Mouse (Mus musculus): ENCODE data around the gene Inf2. TPM values are rescaled to one million over a fixed set of nuclear protein-coding genes. Genes with fewer than 3 reads are reported as not detected.

Gene Inf2
- polyA plus RNA-seq, 2 experiments: 2.0 to 6.2 TPM

- Histone ChIP-seq H3K4me3 (ENCODE audit: insufficient read depth in 1 of 2, low read depth in 2 of 2, low read length in 2 of 2) (peak overlapping the region; percentile 28 to 53), H3K4me1 (replicated peaks; ENCODE audit: control insufficient read depth in 2 of 2, insufficient read depth in 2 of 2, low read length in 1 of 2) (peaks cover 5 to 14% of the 10 kb centered on the region in 2 experiments; a peak in 2 of 4 replicates), H3K27me3 (ENCODE audit: control insufficient read depth, insufficient read depth, low read length) (no peaks in the 10 kb centered on the region; the same call in none of the 2 replicates), H3K36me3 (replicated peaks; ENCODE audit: control insufficient read depth, insufficient read depth, low read depth) (no peaks in the 10 kb centered on the region), H3K27ac (no peak overlapping the region), H3K9ac (replicated peaks) (peak overlapping the region; percentile 37), H3K9me3 (ENCODE audit: control insufficient read depth, low read length) (no peaks in the 10 kb centered on the region), H3K4me2 (ENCODE audit: low read depth) (peak overlapping the region; percentile 75)
- no peak for ATAC-seq (ENCODE audit: insufficient read depth)
- WGBS (ENCODE audit: insufficient replicate concordance): 10% methylated on average over 16 of the region's 16 CpGs
- TF ChIP-seq EP300 (IDR thresholded peaks at IDR 0.05; ENCODE audit: low read depth) (no peak), CTCF (IDR thresholded peaks at IDR 0.05; ENCODE audit: low read depth) (no peak)
- DNase-seq (ENCODE audit: low read depth in 3 of 3, low spot score in 3 of 3): no peak
Observed at GRCm38 (mm10) chr12:112620354-112621061, 31.9 kb downstream of the Inf2 start.

- Histone ChIP-seq H3K36me3 (replicated peaks; ENCODE audit: control insufficient read depth, insufficient read depth, low read depth) (no peaks in the 10 kb centered on the region), H3K4me3 (ENCODE audit: insufficient read depth in 1 of 2, low read depth in 2 of 2, low read length in 2 of 2) (no peak overlapping the region), H3K27ac (no peak overlapping the region), H3K4me2 (ENCODE audit: low read depth) (no peak overlapping the region), H3K9me3 (ENCODE audit: control insufficient read depth, low read length) (no peaks in the 10 kb centered on the region), H3K4me1 (replicated peaks; ENCODE audit: control insufficient read depth in 2 of 2, insufficient read depth in 2 of 2, low read length in 1 of 2) (peaks cover 5 to 14% of the 10 kb centered on the region in 2 experiments; a peak in 2 of 4 replicates), H3K9ac (replicated peaks) (no peak overlapping the region), H3K27me3 (ENCODE audit: control insufficient read depth, insufficient read depth, low read length) (no peaks in the 10 kb centered on the region; the same call in none of the 2 replicates)
- WGBS (ENCODE audit: insufficient replicate concordance): 61% methylated on average over 3 of the region's 3 CpGs
- DNase-seq (ENCODE audit: low read depth in 3 of 3, low spot score in 3 of 3) (no peak), ATAC-seq (ENCODE audit: insufficient read depth) (no peak)
- TF ChIP-seq CTCF (IDR thresholded peaks at IDR 0.05; ENCODE audit: low read depth) (no peak), EP300 (IDR thresholded peaks at IDR 0.05; ENCODE audit: low read depth) (no peak)
Observed at GRCm38 (mm10) chr12:112621900-112622299, 33.3 kb downstream of the Inf2 start.

- Histone ChIP-seq H3K4me1 (replicated peaks; ENCODE audit: control insufficient read depth in 2 of 2, insufficient read depth in 2 of 2, low read length in 1 of 2) (peaks cover 5 to 9% of the 10 kb centered on the region in 2 experiments; a peak in 2 of 4 replicates), H3K27ac (no peak overlapping the region), H3K36me3 (replicated peaks; ENCODE audit: control insufficient read depth, insufficient read depth, low read depth) (no peaks in the 10 kb centered on the region), H3K27me3 (ENCODE audit: control insufficient read depth, insufficient read depth, low read length) (no peaks in the 10 kb centered on the region; the same call in none of the 2 replicates), H3K9ac (replicated peaks) (no peak overlapping the region), H3K9me3 (ENCODE audit: control insufficient read depth, low read length) (no peaks in the 10 kb centered on the region), H3K4me3 (ENCODE audit: insufficient read depth in 1 of 2, low read depth in 2 of 2, low read length in 2 of 2) (no peak overlapping the region), H3K4me2 (ENCODE audit: low read depth) (no peak overlapping the region)
- TF ChIP-seq EP300 (IDR thresholded peaks at IDR 0.05; ENCODE audit: low read depth) (no peak), CTCF (IDR thresholded peaks at IDR 0.05; ENCODE audit: low read depth) (peak; percentile 94)
- 10% methylated on average over 2 of the region's 2 CpGs for WGBS (ENCODE audit: insufficient replicate concordance)
- DNase-seq (ENCODE audit: low read depth in 3 of 3, low spot score in 3 of 3) (no peak), ATAC-seq (ENCODE audit: insufficient read depth) (peak; percentile 44)
Observed at GRCm38 (mm10) chr12:112623742-112624141, 35.2 kb downstream of the Inf2 start.

GRCm38 (mm10) chr12:112625700-112626099 lies 37.1 kb downstream of the Inf2 start:
- DNase-seq (ENCODE audit: low read depth in 3 of 3, low spot score in 3 of 3) (no peak), ATAC-seq (ENCODE audit: insufficient read depth) (no peak)
- H3K27ac ChIP-seq: no peak overlapping the region
- no peak overlapping the region for H3K9ac ChIP-seq (replicated peaks)
- WGBS (ENCODE audit: insufficient replicate concordance): 68% methylated on average over 4 of the region's 4 CpGs
- no peaks in the 10 kb centered on the region for H3K36me3 ChIP-seq (replicated peaks; ENCODE audit: control insufficient read depth, insufficient read depth, low read depth)
- no peak for TF ChIP-seq EP300 (IDR thresholded peaks at IDR 0.05; ENCODE audit: low read depth)
- no peak for TF ChIP-seq CTCF (IDR thresholded peaks at IDR 0.05; ENCODE audit: low read depth)
- peaks cover 7 to 14% of the 10 kb centered on the region in 2 experiments; a peak in 3 of 4 replicates for H3K4me1 ChIP-seq (replicated peaks; ENCODE audit: control insufficient read depth in 2 of 2, insufficient read depth in 2 of 2, low read length in 1 of 2)
- H3K4me3 ChIP-seq (ENCODE audit: insufficient read depth in 1 of 2, low read depth in 2 of 2, low read length in 2 of 2): no peak overlapping the region
- no peaks in the 10 kb centered on the region; the same call in 1 of the 2 replicates for H3K27me3 ChIP-seq (ENCODE audit: control insufficient read depth, insufficient read depth, low read length)
- H3K4me2 ChIP-seq (ENCODE audit: low read depth): no peak overlapping the region
- H3K9me3 ChIP-seq (ENCODE audit: control insufficient read depth, low read length): no peaks in the 10 kb centered on the region

- Histone ChIP-seq H3K9ac (replicated peaks) (no peak overlapping the region), H3K4me1 (replicated peaks; ENCODE audit: control insufficient read depth in 2 of 2, insufficient read depth in 2 of 2, low read length in 1 of 2) (peaks cover 7 to 16% of the 10 kb centered on the region in 2 experiments; a peak in 3 of 4 replicates)
Observed at GRCm38 (mm10) chr12:112626455-112626854, 37.9 kb downstream of the Inf2 start.

More at GRCm38 (mm10) chr12:112626455-112626854, 37.9 kb downstream of the Inf2 start:
- no peak for ATAC-seq (ENCODE audit: insufficient read depth)
- Histone ChIP-seq H3K4me2 (ENCODE audit: low read depth) (no peak overlapping the region), H3K4me3 (ENCODE audit: insufficient read depth in 1 of 2, low read depth in 2 of 2, low read length in 2 of 2) (no peak overlapping the region), H3K36me3 (replicated peaks; ENCODE audit: control insufficient read depth, insufficient read depth, low read depth) (no peaks in the 10 kb centered on the region), H3K27ac (no peak overlapping the region), H3K9me3 (ENCODE audit: control insufficient read depth, low read length) (no peaks in the 10 kb centered on the region), H3K27me3 (ENCODE audit: control insufficient read depth, insufficient read depth, low read length) (no peaks in the 10 kb centered on the region)
- no peak for TF ChIP-seq CTCF (IDR thresholded peaks at IDR 0.05; ENCODE audit: low read depth)
- no peak for TF ChIP-seq EP300 (IDR thresholded peaks at IDR 0.05; ENCODE audit: low read depth)
- WGBS (ENCODE audit: insufficient replicate concordance): 55% methylated on average over 6 of the region's 6 CpGs
- no peak for DNase-seq (ENCODE audit: low read depth in 3 of 3, low spot score in 3 of 3)
